Mouse (Mus musculus): ENCODE measurements at regions not wholly inside any gene's neighbourhood (a gene's known extent, or its start where the extent isn't known, plus 50 kb on each side); places are given as distances from the start of the nearest gene placed in this dataset.

DNA sequence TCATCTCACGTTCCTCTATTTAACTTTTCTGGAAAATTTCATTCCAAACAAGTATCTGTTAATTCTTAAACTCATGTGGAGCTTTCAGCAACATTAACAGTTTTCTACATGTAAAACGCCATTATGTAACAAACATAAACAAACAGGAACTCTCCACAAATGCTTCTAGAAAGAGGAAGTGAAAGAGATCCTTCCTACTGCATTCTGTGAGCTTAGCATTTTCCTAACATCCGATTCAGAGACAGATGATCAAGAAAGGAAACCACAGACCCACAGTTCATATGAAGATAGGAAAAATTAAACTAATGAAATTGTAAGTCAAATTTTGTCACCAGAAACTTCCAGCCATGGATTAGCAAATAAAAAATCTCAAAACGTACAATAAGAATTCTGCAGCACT lies 1070.6 kb upstream of the Cited2 start:
- 87% methylated on average over 4 of the region's 4 CpGs for WGBS
- H3K4me1 ChIP-seq (replicated peaks), result no peaks in the 10 kb centered on the region
- no peaks in the 10 kb centered on the region for H3K27me3 ChIP-seq
- H3K36me3 ChIP-seq, result no peaks in the 10 kb centered on the region
- H3K4me3 ChIP-seq, result no peak overlapping the region
- H3K9me3 ChIP-seq, result no peaks in the 10 kb centered on the region
- no peak overlapping the region for H3K9ac ChIP-seq
- no peak for ATAC-seq (ENCODE audit: low read depth)
- H3K4me2 ChIP-seq, result no peak overlapping the region
- no peak overlapping the region for H3K27ac ChIP-seq (replicated peaks)

DNA sequence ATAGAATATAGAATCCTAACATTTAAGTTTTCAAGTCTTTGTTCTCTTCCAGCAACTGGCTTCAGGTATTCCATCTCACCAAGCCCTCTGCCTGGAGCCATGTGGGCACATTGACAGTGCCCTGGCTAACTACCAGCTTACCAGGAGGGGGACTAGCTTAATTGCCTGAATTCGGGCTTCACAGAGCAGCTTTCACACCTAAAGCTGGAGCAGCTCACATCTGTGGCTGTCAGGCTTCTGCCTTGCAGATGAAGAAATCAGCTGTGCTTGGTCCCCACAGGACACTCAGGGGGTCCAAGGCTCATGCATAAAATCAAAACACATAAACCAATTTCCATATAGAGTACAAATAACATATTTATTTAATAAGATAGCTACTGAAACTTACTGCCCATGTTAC lies 1058.5 kb upstream of the Cited2 start:
- peak; percentile 56 for ATAC-seq (ENCODE audit: low read depth)
- no peaks in the 10 kb centered on the region for H3K36me3 ChIP-seq
- H3K4me1 ChIP-seq (replicated peaks), result peaks cover 3% of the 10 kb centered on the region; the same call in 1 of the 2 replicates
- no peak overlapping the region for H3K4me2 ChIP-seq
- no peak overlapping the region for H3K9ac ChIP-seq
- peak overlapping the region; percentile 29; the same call in 1 of the 2 replicates for H3K27ac ChIP-seq (replicated peaks)
- H3K27me3 ChIP-seq, result no peaks in the 10 kb centered on the region
- no peaks in the 10 kb centered on the region for H3K9me3 ChIP-seq
- WGBS, result 25% methylated on average over 1 of the region's 1 CpGs
- H3K4me3 ChIP-seq, result no peak overlapping the region

DNA sequence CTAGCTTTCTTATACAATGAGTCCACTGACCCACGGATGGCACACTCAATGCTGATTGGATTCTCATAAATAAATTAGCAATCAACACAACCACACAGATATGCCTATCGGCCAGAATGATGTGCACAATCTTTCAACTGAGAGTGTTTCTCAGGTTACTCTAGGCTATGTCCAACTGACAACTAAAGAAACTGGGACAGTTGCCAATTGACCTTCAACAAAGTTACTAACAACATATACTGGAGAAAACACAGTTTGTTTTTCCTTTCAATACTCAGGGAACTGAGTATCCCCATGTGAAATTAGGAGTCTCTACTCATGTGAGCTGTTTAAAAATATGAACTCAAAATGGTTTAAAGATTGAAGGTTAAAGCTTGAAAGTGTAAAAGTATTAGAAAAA lies 1052.7 kb upstream of the Cited2 start:
- no peaks in the 10 kb centered on the region for H3K9me3 ChIP-seq
- 51% methylated on average over 2 of the region's 2 CpGs for WGBS

DNA sequence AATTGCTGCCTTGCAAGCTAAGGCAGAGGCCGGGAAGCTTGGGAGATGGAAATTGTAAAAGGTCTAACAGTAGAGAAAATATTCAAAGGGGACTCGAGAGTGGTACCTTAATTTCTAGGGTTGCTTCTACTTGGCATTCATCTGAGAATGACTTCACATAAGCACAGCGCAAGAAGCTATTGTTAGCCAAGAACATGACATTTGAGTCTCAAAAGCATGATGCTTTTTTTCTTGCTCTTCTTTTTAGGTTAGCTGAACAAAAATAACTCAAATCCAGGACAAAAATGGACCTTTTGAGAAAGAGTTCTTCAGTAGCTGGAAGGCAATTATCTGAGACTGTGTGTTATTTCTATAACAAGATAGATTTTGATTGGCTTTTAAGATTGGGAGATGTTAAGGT lies 1042.0 kb upstream of the Cited2 start:
- Histone ChIP-seq H3K27me3 (no peaks in the 10 kb centered on the region), H3K4me2 (no peak overlapping the region), H3K27ac (replicated peaks) (no peak overlapping the region), H3K9me3 (no peaks in the 10 kb centered on the region), H3K9ac (no peak overlapping the region), H3K4me1 (replicated peaks) (no peaks in the 10 kb centered on the region), H3K4me3 (no peak overlapping the region), H3K36me3 (no peaks in the 10 kb centered on the region)
- 87% methylated on average over 3 of the region's 3 CpGs for WGBS
- ATAC-seq (ENCODE audit: low read depth), result no peak

More for the DNA sequence above, 1052.7 kb upstream of the Cited2 start:
- Histone ChIP-seq H3K4me3 (no peak overlapping the region), H3K27ac (replicated peaks) (no peak overlapping the region), H3K27me3 (no peaks in the 10 kb centered on the region), H3K4me1 (replicated peaks) (0 out of 2 replicates have a peak, but pooled peaks cover 1% of the 10 kb centered on the region), H3K4me2 (no peak overlapping the region), H3K36me3 (no peaks in the 10 kb centered on the region), H3K9ac (no peak overlapping the region)
- no peak for ATAC-seq (ENCODE audit: low read depth)

DNA sequence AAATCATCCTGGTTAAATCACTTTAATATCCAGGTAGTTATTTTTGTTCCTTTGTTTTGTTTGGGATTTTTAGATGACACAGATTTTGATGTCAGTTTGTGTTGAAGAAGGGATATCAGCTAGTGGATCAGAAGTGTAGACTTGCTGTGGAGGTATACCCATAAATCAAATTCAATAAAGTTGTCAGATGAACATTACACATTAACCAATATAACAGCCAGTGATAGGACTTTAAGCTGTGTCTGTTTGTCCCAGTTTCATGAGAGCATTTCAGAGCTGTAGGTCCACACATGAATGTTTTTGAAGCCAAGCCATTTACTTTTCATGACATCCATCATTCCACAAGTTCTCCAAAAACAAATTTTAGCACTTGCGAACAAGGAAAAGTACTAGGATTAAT lies 1037.7 kb upstream of the Cited2 start:
- Histone ChIP-seq H3K4me1 (replicated peaks) (no peaks in the 10 kb centered on the region), H3K9ac (no peak overlapping the region), H3K36me3 (no peaks in the 10 kb centered on the region), H3K4me3 (no peak overlapping the region), H3K27me3 (no peaks in the 10 kb centered on the region), H3K4me2 (no peak overlapping the region), H3K9me3 (no peaks in the 10 kb centered on the region), H3K27ac (replicated peaks) (no peak overlapping the region)
- ATAC-seq (ENCODE audit: low read depth), result no peak
- WGBS, result 93% methylated on average over 1 of the region's 1 CpGs

DNA sequence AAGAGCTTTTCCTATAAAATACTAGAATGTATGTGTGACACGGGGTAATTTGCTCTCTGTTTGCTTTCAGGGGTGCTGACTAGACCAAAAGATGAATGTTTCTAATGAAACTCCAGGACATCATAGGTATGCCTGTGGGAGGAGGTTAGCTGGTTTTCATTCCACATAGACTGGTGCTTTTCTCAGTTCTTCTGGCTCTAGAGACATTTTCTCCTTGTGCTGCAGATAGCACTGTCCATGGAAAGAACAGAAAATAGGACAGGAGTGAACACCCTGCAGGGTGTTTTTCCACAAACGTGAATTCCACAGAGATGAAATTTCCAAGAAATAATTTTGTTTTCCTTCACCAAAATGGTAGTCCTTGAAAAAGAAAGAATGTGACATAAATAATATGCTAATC lies 1016.0 kb upstream of the Cited2 start:
- no peak overlapping the region for H3K27ac ChIP-seq (replicated peaks)
- no peaks in the 10 kb centered on the region for H3K36me3 ChIP-seq
- 72% methylated on average over 2 of the region's 2 CpGs for WGBS
- H3K27me3 ChIP-seq, result no peaks in the 10 kb centered on the region
- no peaks in the 10 kb centered on the region for H3K9me3 ChIP-seq
- H3K4me1 ChIP-seq (replicated peaks), result no peaks in the 10 kb centered on the region
- H3K4me3 ChIP-seq, result no peak overlapping the region
- H3K4me2 ChIP-seq, result no peak overlapping the region
- no peak for ATAC-seq (ENCODE audit: low read depth)
- no peak overlapping the region for H3K9ac ChIP-seq

DNA sequence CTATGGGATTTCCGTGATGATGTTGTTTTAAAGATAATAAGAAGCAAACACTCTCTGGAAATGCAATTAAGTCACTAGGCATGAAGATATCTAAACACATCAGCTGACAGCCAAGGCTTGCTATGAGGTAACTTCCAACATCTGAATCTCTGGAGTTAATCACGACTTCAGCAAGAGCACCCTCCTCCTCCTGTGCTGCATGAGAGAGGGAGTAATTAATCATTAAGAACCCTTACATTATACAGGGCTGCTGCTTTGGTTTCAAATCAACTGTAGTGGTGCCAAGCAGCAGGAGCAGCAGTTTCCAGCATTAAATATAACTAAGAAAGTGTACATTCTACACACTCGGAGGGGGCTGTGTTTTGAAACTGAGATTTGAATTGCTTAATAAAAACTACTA lies 1009.9 kb upstream of the Cited2 start:
- no peaks in the 10 kb centered on the region for H3K36me3 ChIP-seq
- H3K27me3 ChIP-seq, result no peaks in the 10 kb centered on the region
- no peaks in the 10 kb centered on the region for H3K9me3 ChIP-seq
- ATAC-seq (ENCODE audit: low read depth), result no peak
- H3K4me3 ChIP-seq, result no peak overlapping the region
- H3K4me1 ChIP-seq (replicated peaks), result no peaks in the 10 kb centered on the region
- 60% methylated on average over 3 of the region's 3 CpGs for WGBS
- no peak overlapping the region for H3K4me2 ChIP-seq
- H3K9ac ChIP-seq, result no peak overlapping the region
- H3K27ac ChIP-seq (replicated peaks), result no peak overlapping the region

DNA sequence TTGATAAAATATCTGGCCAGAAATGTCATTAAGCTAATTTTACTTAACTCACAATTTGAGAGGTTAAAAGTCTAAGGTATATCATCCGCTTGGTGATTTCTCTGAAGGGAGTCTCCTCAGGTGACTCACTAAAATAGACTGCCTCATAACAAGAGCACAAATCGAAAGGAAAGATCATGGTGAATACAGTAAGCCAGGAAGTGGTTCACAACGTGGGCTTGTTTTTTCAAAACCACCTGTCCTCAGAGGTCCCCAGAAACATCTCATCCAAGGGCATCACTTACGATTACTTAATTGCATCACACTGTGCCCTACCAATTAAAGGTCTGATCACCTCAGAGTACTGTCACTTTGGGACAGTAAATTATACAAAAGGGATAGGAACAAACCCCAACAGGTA lies 1009.0 kb upstream of the Cited2 start:
- H3K36me3 ChIP-seq, result no peaks in the 10 kb centered on the region
- H3K9me3 ChIP-seq, result no peaks in the 10 kb centered on the region
- 75% methylated on average over 4 of the region's 4 CpGs for WGBS
- no peaks in the 10 kb centered on the region for H3K27me3 ChIP-seq
- H3K4me3 ChIP-seq, result no peak overlapping the region
- no peak overlapping the region for H3K4me2 ChIP-seq
- H3K4me1 ChIP-seq (replicated peaks), result no peaks in the 10 kb centered on the region
- no peak overlapping the region for H3K9ac ChIP-seq
- no peak for ATAC-seq (ENCODE audit: low read depth)
- no peak overlapping the region for H3K27ac ChIP-seq (replicated peaks)

DNA sequence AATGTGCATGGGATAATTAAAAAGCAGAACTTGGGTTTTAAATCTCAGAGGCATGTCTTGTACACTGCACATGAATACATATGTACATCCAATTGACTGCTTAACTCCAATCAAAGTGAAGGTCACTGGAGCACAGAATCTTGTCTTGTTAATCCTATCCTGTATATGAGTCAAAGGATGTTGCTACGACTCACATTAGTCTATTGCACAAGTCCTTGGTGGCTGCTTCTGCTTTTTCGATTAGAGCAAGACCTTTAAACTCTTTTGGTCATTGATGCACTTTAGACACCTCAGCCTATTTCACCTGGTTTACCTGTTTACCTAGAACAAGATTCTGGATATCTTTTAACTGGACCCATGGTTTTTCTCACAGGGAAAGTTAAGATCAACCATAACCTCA lies 1008.5 kb upstream of the Cited2 start:
- H3K9me3 ChIP-seq, result no peaks in the 10 kb centered on the region
- no peaks in the 10 kb centered on the region for H3K36me3 ChIP-seq
- no peak overlapping the region for H3K4me3 ChIP-seq
- no peak overlapping the region for H3K9ac ChIP-seq
- no peak overlapping the region for H3K27ac ChIP-seq (replicated peaks)
- H3K27me3 ChIP-seq, result no peaks in the 10 kb centered on the region
- no peak for ATAC-seq (ENCODE audit: low read depth)
- 93% methylated on average over 2 of the region's 2 CpGs for WGBS
- H3K4me2 ChIP-seq, result no peak overlapping the region
- H3K4me1 ChIP-seq (replicated peaks), result no peaks in the 10 kb centered on the region

DNA sequence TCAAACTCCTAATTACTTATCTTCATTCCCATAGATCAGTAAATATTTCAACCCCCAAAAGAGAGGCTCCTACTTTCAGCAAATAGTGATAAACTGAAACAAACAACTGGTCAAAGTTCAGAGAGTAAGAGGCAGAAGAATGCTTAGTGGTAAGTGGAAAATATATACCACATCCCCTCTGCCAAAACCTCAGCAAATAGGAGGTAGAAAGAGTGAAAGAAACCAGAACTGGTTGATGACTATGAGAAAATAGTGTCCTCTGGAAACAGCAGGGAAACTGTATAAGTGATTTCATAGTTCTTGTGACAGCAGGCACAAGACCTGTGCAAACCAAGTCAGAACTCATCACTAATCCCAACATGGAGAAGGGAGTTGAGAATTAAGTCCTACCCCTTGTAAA lies 980.8 kb upstream of the Cited2 start:
- no peaks in the 10 kb centered on the region for H3K27me3 ChIP-seq
- no peak overlapping the region for H3K4me3 ChIP-seq
- H3K36me3 ChIP-seq, result no peaks in the 10 kb centered on the region
- H3K9me3 ChIP-seq, result no peaks in the 10 kb centered on the region
- H3K4me1 ChIP-seq (replicated peaks), result no peaks in the 10 kb centered on the region
- no peak overlapping the region for H3K27ac ChIP-seq (replicated peaks)
- H3K9ac ChIP-seq, result no peak overlapping the region
- no peak for ATAC-seq (ENCODE audit: low read depth)
- H3K4me2 ChIP-seq, result no peak overlapping the region

DNA sequence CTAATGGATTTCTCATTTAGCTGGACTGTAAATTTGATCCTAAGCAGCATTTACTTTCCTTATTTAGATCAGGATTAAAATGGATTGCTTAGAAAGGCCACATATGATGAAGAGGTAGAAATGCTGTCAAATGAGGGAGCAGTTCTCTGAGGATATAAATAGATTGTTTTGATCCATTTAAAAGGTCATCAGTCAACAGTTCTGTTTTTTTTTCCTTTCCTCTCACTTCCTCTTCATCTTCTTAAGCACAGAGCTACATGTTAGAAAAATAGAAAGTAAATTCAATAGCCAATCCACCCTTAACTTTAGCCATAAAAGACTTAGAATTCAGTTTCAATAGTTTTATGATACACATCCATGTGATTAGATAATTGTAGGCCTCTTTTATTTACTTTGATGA lies 971.5 kb upstream of the Cited2 start:
- Histone ChIP-seq H3K27me3 (no peaks in the 10 kb centered on the region), H3K36me3 (no peaks in the 10 kb centered on the region), H3K4me3 (no peak overlapping the region), H3K4me2 (no peak overlapping the region), H3K9me3 (no peaks in the 10 kb centered on the region), H3K9ac (no peak overlapping the region), H3K27ac (replicated peaks) (no peak overlapping the region), H3K4me1 (replicated peaks) (no peaks in the 10 kb centered on the region)
- no peak for ATAC-seq (ENCODE audit: low read depth)

DNA sequence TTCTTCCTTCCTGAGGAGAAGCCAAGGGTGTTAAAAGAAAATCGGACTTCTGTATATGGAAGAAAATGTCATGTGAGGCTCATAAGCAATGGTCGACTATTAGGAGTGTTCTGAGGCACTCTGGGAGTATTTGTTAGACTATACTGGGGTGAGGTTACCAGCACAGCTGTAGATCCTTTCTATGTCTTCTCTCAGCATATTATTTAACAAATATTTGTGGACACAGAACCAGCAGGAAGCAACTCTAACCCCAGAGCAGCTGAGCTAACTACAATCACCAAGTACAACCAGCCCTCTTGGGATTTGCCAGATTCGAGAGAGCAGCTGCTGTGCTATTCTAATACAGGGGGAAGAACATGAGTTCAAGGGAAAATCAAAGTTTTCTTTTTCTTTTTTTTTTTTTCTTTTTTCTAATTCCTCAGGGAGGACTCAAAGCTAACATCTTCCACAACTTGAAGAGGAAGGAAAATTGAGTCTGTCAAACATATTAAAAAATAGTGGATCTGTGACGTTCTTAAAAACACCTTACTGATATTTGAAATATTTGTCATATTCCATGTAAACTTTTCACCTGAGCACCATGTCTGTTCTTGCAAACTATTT lies 933.3 kb upstream of the Cited2 start:
- no peak for ATAC-seq (ENCODE audit: low read depth)
- WGBS, result 63% methylated on average over 4 of the region's 4 CpGs
- Histone ChIP-seq H3K4me3 (no peak overlapping the region), H3K9ac (no peak overlapping the region), H3K27ac (replicated peaks) (no peak overlapping the region), H3K4me2 (no peak overlapping the region), H3K36me3 (no peaks in the 10 kb centered on the region), H3K9me3 (no peaks in the 10 kb centered on the region), H3K27me3 (no peaks in the 10 kb centered on the region), H3K4me1 (replicated peaks) (0 out of 2 replicates have a peak, but pooled peaks cover 4% of the 10 kb centered on the region)

DNA sequence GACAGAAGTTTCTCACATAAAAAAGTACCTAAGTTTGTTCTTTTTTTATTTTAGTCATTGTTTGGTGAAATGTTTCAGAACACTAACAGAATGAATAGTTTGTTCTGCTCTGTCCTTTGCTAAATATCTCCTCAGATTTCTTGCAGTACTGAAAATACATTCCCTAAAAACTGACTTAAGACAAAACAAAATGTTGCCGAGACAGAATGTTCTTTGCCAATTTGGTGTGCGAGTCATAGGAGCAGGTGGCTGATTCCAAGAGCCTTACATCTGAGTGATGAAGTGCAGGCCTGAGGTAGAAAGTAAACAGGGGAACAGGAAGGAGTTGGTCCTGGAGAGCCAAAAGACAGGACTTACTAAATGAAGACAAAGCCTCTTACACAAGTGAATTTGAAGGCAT lies 919.0 kb upstream of the Cited2 start:
- Histone ChIP-seq H3K27ac (replicated peaks) (no peak overlapping the region), H3K9ac (no peak overlapping the region), H3K4me3 (no peak overlapping the region), H3K4me2 (no peak overlapping the region), H3K27me3 (no peaks in the 10 kb centered on the region), H3K4me1 (replicated peaks) (no peaks in the 10 kb centered on the region), H3K36me3 (no peaks in the 10 kb centered on the region), H3K9me3 (no peaks in the 10 kb centered on the region)
- no peak for ATAC-seq (ENCODE audit: low read depth)
- 78% methylated on average over 2 of the region's 2 CpGs for WGBS

Measured in neural tube, embryonic 13.5 days (tissue).